Comparison of ENCODE assay signal across 28 mouse cellular contexts in genomic region chr8:81814742-81815141, GRCm38 (mm10).
DNase-seq lines count a peak whose midpoint lies in the region; ATAC-seq lines count a peak whose summit lies in the region.
"Had no signal": no experiment of that assay in that cellular context is flagged by ENCODE, and none has a peak within 500 bp of the region (broad histone marks: within the 10 kb centered on the region; RNA-seq: fewer than 3 reads in every experiment).

No protein-coding gene starts in this region.

- DNase-seq in embryo, embryonic 10 days (ENCODE audit: low spot score) = peak; percentile 27
- no peak for DNase-seq in embryo, embryonic 9.5 days (ENCODE audit: extremely low spot score)
- DNase-seq in forelimb bud, embryonic 11.5 days (ENCODE audit: low read depth, low spot score) = peak; percentile 9
- peak; percentile 51 for DNase-seq in naive thymus-derived CD4-positive, alpha-beta T cell, adult 2 months (ENCODE audit: low read depth)
- DNase-seq: adrenal gland, postnatal 25 days; cerebellum, adult 18-20 months; cerebellum, postnatal 25 days; heart, postnatal 14 days; kidney, adult 18-20 months; kidney, postnatal 36 days; layer of hippocampus, postnatal 36 days; left cerebral cortex, postnatal 4 days; liver, postnatal 0 days; lung, postnatal 36 days; right cerebral cortex, adult 18-20 months; spleen, adult 18-20 months; thymus, postnatal 25 days had no signal

- 0 out of 2 replicates have a peak, but pooled peaks cover 5% of the 10 kb centered on the region for H3K27me3 ChIP-seq in midbrain, embryonic 13.5 days
- H3K27me3 ChIP-seq in midbrain, embryonic 15.5 days (replicated peaks) = no peaks in the 10 kb centered on the region
- no peaks in the 10 kb centered on the region for H3K27me3 ChIP-seq in kidney, embryonic 16.5 days (ENCODE audit: insufficient read depth, low read length)
- H3K27me3 ChIP-seq: hindbrain, embryonic 15.5 days; kidney, embryonic 15.5 days; liver, embryonic 12.5 days; megakaryocyte, embryonic 14.5 days had no signal

- H3K4me2 ChIP-seq in midbrain, embryonic 13.5 days (replicated peaks) = no peak overlapping the region
- H3K4me2 ChIP-seq in midbrain, embryonic 15.5 days = no peak overlapping the region
- no peak overlapping the region for H3K4me2 ChIP-seq in kidney, embryonic 16.5 days (replicated peaks; ENCODE audit: low read depth, low read length)
- H3K4me2 ChIP-seq: hindbrain, embryonic 15.5 days; kidney, embryonic 15.5 days; liver, embryonic 12.5 days had no signal

- no peaks in the 10 kb centered on the region for H3K36me3 ChIP-seq in midbrain, embryonic 13.5 days
- no peaks in the 10 kb centered on the region for H3K36me3 ChIP-seq in midbrain, embryonic 15.5 days (replicated peaks)
- no peaks in the 10 kb centered on the region for H3K36me3 ChIP-seq in kidney, embryonic 16.5 days (ENCODE audit: insufficient read depth, low read length)
- H3K36me3 ChIP-seq: hindbrain, embryonic 10.5 days; hindbrain, embryonic 15.5 days; kidney, embryonic 15.5 days; liver, embryonic 12.5 days had no signal

- H3K4me1 ChIP-seq in midbrain, embryonic 13.5 days (replicated peaks) = 0 out of 2 replicates have a peak, but pooled peaks cover 6% of the 10 kb centered on the region
- peaks cover 4% of the 10 kb centered on the region for H3K4me1 ChIP-seq in midbrain, embryonic 15.5 days
- peaks cover 18% of the 10 kb centered on the region; the same call in 1 of the 2 replicates for H3K4me1 ChIP-seq in kidney, embryonic 16.5 days (ENCODE audit: insufficient read depth, low read length)
- H3K4me1 ChIP-seq: liver, embryonic 12.5 days had no signal

- no peak overlapping the region for H3K9ac ChIP-seq in midbrain, embryonic 13.5 days (replicated peaks)
- H3K9ac ChIP-seq in midbrain, embryonic 15.5 days = no peak overlapping the region
- no peak overlapping the region for H3K9ac ChIP-seq in kidney, embryonic 16.5 days (replicated peaks; ENCODE audit: low read length)
- H3K9ac ChIP-seq: hindbrain, embryonic 15.5 days; kidney, embryonic 15.5 days; liver, embryonic 12.5 days; liver, postnatal 0 days had no signal

- WGBS in midbrain, embryonic 13.5 days = 12% methylated on average over 3 of the region's 3 CpGs
- 10% methylated on average over 3 of the region's 3 CpGs for WGBS in midbrain, embryonic 15.5 days
- WGBS in kidney, embryonic 16.5 days = 51% methylated on average over 3 of the region's 3 CpGs

- H3K27ac ChIP-seq in midbrain, embryonic 13.5 days = no peak overlapping the region
- H3K27ac ChIP-seq in midbrain, embryonic 15.5 days = no peak overlapping the region
- H3K27ac ChIP-seq in kidney, embryonic 16.5 days (ENCODE audit: low read length) = no peak overlapping the region
- H3K27ac ChIP-seq: hindbrain, embryonic 10.5 days; hindbrain, embryonic 15.5 days; kidney, embryonic 15.5 days; layer of hippocampus, adult 2 months; liver, embryonic 12.5 days had no signal

- H3K9me3 ChIP-seq in midbrain, embryonic 13.5 days = no peaks in the 10 kb centered on the region
- no peaks in the 10 kb centered on the region for H3K9me3 ChIP-seq in midbrain, embryonic 15.5 days
- H3K9me3 ChIP-seq in kidney, embryonic 16.5 days (ENCODE audit: low read length) = no peaks in the 10 kb centered on the region
- H3K9me3 ChIP-seq: hindbrain, embryonic 10.5 days; hindbrain, embryonic 15.5 days; kidney, embryonic 15.5 days; liver, embryonic 12.5 days; megakaryocyte, embryonic 14.5 days had no signal

- ATAC-seq in midbrain, embryonic 13.5 days = 0 out of 2 replicates have a peak, but pooled peaks have one; percentile 20
- ATAC-seq in midbrain, embryonic 15.5 days (replicated peaks) = no peak
- ATAC-seq in kidney, embryonic 16.5 days (ENCODE audit: low FRiP score, low TSS enrichment) = no peak
- no peak for ATAC-seq in granulocyte monocyte progenitor cell, adult 5-6 weeks (replicated peaks; ENCODE audit: poor library complexity, severe bottlenecking)
- ATAC-seq: forebrain, embryonic 14.5 days; liver, embryonic 12.5 days; liver, postnatal 0 days had no signal

- H3K4me3 ChIP-seq in midbrain, embryonic 13.5 days (replicated peaks) = no peak overlapping the region
- H3K4me3 ChIP-seq in midbrain, embryonic 15.5 days = no peak overlapping the region
- H3K4me3 ChIP-seq in kidney, embryonic 16.5 days (ENCODE audit: low read length) = no peak overlapping the region
- H3K4me3 ChIP-seq: hindbrain, embryonic 10.5 days; hindbrain, embryonic 15.5 days; kidney, embryonic 15.5 days; layer of hippocampus, adult 2 months; liver, embryonic 12.5 days; megakaryocyte, embryonic 14.5 days had no signal
